Mouse (Mus musculus) bone marrow macrophage, adult 2 months (primary cell): Measurements from ENCODE around the gene Fndc3b. TPM values are rescaled to one million over a fixed set of nuclear protein-coding genes. Genes with fewer than 3 reads are reported as not detected.

Experiments
- H3K27ac ChIP-seq: 2 replicates; pipeline ENCODE4 v1.5.1; 2012; ENCODE audit warnings: low read depth, low read length; ENCODE audit not compliant: insufficient read depth
- H3K4me1 ChIP-seq: 2 replicates; pipeline ENCODE4 v1.6.1; 2012; ENCODE audit warnings: low read length; ENCODE audit not compliant: control insufficient read depth, insufficient read depth
- H3K4me3 ChIP-seq: 2 replicates; pipeline ENCODE4 v1.5.1; 2012; ENCODE audit warnings: mild to moderate bottlenecking, low read length, moderate library complexity; ENCODE audit not compliant: insufficient read depth
- CTCF ChIP-seq: IDR thresholded peaks from 2 replicates; pipeline ENCODE4 v1.5.1; 2012; ENCODE audit warnings: low read depth, mild to moderate bottlenecking, low read length, moderate library complexity
- POLR2A ChIP-seq: IDR thresholded peaks from 2 replicates; pipeline ENCODE4 v1.6.1; 2012; ENCODE audit warnings: mild to moderate bottlenecking, low read depth, low read length, borderline replicate concordance
- polyA plus RNA-seq: library from polyadenylated mRNA; stranded (reverse); fragments of >200 nt; gene quantifications from 2 replicates; pipeline ENCODE4 v1.2.4, GENCODE M21; 2012; ENCODE audit not compliant: missing spikeins, insufficient read depth, insufficient read length

Gene Fndc3b
- polyA plus RNA-seq, 1 experiment = 33.8 TPM

- Histone ChIP-seq H3K27ac (no peak overlapping the region), H3K4me3 (no peak overlapping the region), H3K4me1 (peaks cover 23% of the 10 kb centered on the region)
- no peak for TF ChIP-seq POLR2A
- no peak for TF ChIP-seq CTCF
Observed at GRCm38 (mm10) chr3:27736180-27736579, 25.1 kb upstream of the Fndc3b start.

DNA sequence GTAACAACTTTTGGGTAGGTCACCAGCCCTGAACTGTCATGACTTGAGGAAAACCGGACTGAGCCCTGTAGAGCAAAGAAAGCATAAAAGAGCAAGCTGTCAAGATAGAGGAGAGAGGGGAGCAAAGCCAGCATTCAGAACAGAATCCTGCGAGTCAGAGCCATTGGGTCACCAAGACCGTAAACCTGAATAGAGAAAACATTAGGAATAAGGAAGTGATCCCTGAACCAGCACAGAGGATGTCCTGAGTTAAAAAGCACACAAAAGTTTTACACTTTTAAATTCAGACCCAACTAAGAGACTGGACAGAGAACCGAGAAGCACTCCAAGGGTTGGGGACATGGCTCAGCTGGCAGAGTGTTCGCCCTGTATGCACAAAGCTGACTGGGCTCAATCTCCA lies 24.0 kb upstream of the Fndc3b start:
- Histone ChIP-seq H3K27ac (no peak overlapping the region), H3K4me3 (no peak overlapping the region), H3K4me1 (peaks cover 23% of the 10 kb centered on the region)
- TF ChIP-seq CTCF (no peak), POLR2A (no peak)

GRCm38 (mm10) chr3:27728798-27729782 lies 18.0 kb upstream of the Fndc3b start:
- no peak overlapping the region for H3K27ac ChIP-seq
- TF ChIP-seq POLR2A = no peak
- TF ChIP-seq CTCF = no peak
- no peak overlapping the region for H3K4me3 ChIP-seq

DNA sequence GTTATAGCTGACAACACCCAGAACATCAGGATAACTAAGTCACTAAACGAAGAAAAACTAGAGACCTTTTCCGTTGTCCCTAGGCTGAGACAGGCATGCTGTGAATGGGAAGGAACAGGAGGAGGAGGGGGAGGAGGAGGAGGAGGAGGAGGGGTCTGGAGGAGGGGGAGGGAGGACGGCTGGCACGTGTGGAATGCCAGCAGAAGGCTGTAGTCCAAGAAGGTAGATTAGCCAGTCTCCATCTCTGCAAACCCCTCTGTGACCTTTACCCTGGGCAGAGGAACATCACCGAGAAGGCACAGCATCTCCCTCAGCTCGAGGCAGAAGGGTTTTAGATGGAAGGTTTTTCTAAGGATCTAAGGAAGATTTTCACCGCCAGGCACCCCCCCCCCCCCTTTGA lies 17.1 kb upstream of the Fndc3b start:
- H3K27ac ChIP-seq = no peak overlapping the region
- H3K4me3 ChIP-seq = no peak overlapping the region
- H3K4me1 ChIP-seq = no peaks in the 10 kb centered on the region
- TF ChIP-seq POLR2A = no peak
- TF ChIP-seq CTCF = no peak

More at GRCm38 (mm10) chr3:27728798-27729782, 18.0 kb upstream of the Fndc3b start:
- no peaks in the 10 kb centered on the region for H3K4me1 ChIP-seq

DNA sequence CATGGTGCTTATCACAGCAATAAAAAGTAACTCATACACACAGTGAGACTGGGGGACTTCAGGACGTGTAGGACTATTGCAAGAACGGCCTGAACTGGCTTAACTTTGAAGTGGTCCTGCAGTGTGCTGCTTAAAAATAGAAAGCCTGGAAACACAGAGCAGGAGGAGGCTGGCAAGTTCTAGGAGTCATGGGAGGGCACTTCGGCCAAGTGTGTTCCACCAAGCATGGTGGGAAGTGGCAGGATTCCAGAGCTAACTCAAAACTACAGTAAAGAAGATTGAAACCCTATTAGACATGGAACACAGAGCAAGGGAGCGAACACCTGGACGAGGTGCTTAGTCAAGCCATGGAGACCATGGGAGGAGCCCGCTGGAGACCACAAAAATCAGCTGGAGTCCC lies 14.6 kb upstream of the Fndc3b start:
- no peak overlapping the region for H3K4me3 ChIP-seq
- H3K27ac ChIP-seq = no peak overlapping the region
- TF ChIP-seq CTCF (no peak), POLR2A (no peak)
- H3K4me1 ChIP-seq = no peaks in the 10 kb centered on the region

DNA sequence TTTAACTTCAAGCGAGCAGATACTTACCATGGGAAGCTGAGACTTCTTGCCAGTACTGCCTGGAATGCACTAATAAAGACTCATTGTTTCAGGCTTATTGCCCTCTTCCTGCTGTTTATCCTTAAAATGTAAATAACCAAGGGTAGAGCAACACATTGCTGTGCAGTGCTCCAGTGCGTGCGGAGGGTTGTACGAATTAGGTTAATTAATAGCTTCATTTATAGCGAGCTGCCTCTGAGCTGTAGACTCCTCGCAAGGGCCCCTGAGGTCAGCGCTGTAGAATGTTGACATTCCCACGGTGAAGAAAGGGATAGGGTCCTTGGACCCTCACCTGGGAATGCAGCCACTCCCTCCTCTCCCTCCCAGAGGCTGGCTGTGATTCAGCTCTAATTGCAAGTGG lies 13.1 kb upstream of the Fndc3b start:
- H3K27ac ChIP-seq = no peak overlapping the region
- no peak overlapping the region for H3K4me3 ChIP-seq
- TF ChIP-seq CTCF (no peak), POLR2A (no peak)
- no peaks in the 10 kb centered on the region for H3K4me1 ChIP-seq

DNA sequence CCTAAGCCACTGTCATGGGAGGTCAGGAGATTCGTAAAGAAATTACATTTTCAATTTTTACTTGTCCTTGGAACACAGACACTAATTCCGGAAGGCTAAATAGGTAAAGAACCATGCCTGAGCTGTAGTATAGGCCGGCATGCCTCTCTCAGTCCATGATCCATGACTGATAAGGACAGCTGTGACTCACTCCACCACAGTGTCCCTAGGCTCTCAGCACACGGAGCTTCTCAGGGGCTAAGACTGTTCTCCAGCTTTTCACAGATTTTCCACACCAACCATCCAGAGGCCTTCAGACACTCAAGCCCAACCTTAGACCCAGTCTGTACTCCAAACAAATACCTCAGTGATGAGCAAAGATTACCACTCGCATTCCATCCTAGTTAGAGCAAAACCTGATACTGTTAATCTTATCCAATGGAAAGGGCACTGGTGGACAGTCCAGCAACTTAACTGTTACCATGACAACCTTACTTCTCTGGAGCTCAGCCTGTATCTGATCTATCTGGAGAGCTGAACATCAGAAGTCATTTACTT lies 7.8 kb upstream of the Fndc3b start:
- H3K4me1 ChIP-seq = no peaks in the 10 kb centered on the region
- no peak overlapping the region for H3K27ac ChIP-seq
- TF ChIP-seq CTCF (no peak), POLR2A (no peak)
- no peak overlapping the region for H3K4me3 ChIP-seq

DNA sequence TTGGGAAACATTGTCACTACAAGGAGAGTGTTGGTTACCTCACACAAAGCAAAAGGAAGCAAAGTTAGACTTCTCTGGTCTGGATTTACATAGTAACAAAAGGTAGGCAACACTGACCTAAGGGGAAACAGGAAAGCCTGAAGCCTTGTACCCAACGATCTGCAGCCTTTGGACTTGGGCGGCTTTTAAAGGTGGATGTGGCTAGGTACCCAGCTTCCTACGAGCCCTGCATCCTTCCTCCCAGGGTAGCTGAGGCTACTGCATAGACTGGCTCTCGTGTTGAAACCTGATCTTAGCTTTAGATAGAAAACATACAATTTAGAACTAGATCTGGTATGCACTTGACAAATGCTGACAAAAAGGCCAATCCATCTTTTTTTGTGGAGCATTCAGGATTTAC lies 2.9 kb upstream of the Fndc3b start:
- Histone ChIP-seq H3K27ac (no peak overlapping the region), H3K4me3 (no peak overlapping the region), H3K4me1 (peaks cover 6% of the 10 kb centered on the region)
- TF ChIP-seq CTCF (no peak), POLR2A (no peak)

DNA sequence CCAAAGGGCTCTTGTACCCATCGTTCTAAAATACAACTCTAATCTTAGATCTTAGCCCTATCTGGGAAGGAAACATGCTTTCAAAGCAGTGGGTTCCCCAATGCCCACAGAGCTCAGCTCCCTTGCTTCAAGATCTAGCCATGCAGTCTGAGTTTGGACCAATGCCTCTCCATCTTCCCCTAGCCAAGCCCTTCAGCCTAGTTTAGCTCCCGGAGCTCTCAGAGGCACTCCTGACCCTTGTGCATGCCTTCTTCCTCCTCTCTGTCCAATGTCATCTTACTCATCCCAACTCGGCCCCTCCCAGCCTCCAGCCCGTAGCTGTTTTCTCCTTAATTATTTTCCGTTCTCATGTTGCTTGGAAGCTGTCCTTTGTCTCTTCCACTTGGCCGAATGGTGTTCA lies 1.3 kb upstream of the Fndc3b start:
- no peak for TF ChIP-seq POLR2A
- TF ChIP-seq CTCF = no peak
- H3K4me3 ChIP-seq = no peak overlapping the region
- peaks cover 13% of the 10 kb centered on the region for H3K4me1 ChIP-seq
- H3K27ac ChIP-seq = no peak overlapping the region
